Mouse (Mus musculus): ENCODE measurements around the gene Gcnt4.
"Not testable (repeated sequence)": the region's sequence is repeated elsewhere in the genome, so short reads cannot be mapped to it uniquely, and the experiment has no call there.

DNA sequence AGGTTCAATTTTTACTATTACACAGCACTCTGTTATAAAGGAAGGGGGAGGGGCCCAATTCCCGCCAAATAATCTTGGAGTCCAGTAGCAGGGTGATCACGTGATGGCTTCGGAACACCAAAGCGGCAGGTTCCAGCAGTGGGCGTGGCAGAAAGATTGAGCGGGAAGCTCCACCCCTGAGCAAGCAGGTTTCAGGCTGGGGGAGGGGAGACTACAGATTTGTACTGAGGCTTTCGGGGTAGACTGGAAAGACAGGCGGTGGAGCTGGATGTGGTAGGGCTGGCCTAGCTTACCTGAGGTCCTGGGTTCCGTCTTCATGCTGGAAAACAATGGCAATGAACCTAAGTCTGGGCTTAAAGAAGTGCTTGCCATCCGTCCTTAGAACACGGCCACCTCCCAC lies 17.0 kb downstream of the Gcnt4 start:
- TF ChIP-seq CTCF (IDR thresholded peaks at IDR 0.05; ENCODE audit: control insufficient read depth, insufficient read depth, insufficient read length); MYOG (IDR thresholded peaks at IDR 0.05; ENCODE audit: control insufficient read depth, extremely low read depth, insufficient read length); USF1 (IDR thresholded peaks at IDR 0.05; ENCODE audit: low read depth); MAX (IDR thresholded peaks at IDR 0.05); FOSL1 (IDR thresholded peaks at IDR 0.05; ENCODE audit: insufficient read depth, low read length, poor library complexity, severe bottlenecking); CEBPB (IDR thresholded peaks at IDR 0.05; ENCODE audit: low read depth): not testable (repeated sequence)

Measured in C2C12 (cell line).